Mouse (Mus musculus): ENCODE results near the gene Nup188.
A peak's percentile ranks its signal among the peaks of the same experiment; 100 is the strongest.

The Nup188 gene

DNA sequence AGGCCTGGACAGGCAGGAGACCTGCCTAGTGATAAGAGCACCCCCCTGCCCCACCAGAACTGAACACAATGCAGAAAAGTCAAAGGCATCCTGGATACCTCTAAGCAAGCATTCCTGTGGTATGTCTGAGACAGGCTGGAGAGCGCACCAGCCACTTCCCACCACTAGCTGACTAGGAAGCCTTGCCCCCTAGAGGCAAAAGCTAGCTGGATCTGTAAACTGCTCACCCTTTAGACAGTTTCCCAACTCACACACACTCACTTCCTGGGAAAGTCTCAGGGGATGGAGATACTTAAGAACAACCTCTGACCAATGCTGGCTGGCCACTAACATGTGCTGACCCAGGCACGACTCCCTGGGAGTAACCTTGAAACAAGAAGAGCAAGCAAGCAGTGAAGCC is 65.0 kb downstream of the Nup188 start:
- DNase-seq (ENCODE audit: low spot score): no peak

DNA sequence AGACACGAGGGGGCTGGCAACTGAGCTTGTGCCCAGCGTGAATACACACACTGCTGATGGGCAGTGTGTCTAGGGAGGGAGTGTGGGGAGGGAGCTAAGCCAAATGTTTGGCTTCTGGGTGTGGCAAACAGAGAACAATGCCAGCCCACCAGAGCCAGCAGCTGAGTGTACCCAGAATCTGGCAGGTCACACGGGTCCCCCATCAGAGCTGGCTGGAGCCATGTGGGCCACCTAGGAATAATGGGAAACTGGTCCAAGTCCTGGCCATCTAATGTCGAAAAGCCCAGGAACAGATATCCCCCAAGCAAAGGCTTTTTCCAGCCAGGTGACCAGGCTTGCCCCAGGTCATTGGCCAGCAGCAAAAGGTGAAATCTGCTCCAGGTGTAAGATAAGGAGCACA is 69.7 kb downstream of the Nup188 start:
- DNase-seq (ENCODE audit: low spot score): no peak

GRCm38 (mm10) chr2:30356266-30356665 is 70.1 kb downstream of the Nup188 start:
- DNase-seq (ENCODE audit: low spot score): no peak

GRCm38 (mm10) chr2:30356906-30357305 is 70.7 kb downstream of the Nup188 start:
- no peak for DNase-seq (ENCODE audit: low spot score)

- no peak for DNase-seq (ENCODE audit: low spot score)
Measured at GRCm38 (mm10) chr2:30357552-30358510, 71.6 kb downstream of the Nup188 start.

GRCm38 (mm10) chr2:30358533-30359531 is 72.6 kb downstream of the Nup188 start, which contains the start of gene Sh3glb2:
Gene Sh3glb2, minus strand, starts transcription at chr2:30359337.
- DNase-seq (ENCODE audit: low spot score): peak; percentile 82

- no peak for DNase-seq (ENCODE audit: low spot score)
Measured at GRCm38 (mm10) chr2:30360626-30361025, 74.4 kb downstream of the Nup188 start.

DNA sequence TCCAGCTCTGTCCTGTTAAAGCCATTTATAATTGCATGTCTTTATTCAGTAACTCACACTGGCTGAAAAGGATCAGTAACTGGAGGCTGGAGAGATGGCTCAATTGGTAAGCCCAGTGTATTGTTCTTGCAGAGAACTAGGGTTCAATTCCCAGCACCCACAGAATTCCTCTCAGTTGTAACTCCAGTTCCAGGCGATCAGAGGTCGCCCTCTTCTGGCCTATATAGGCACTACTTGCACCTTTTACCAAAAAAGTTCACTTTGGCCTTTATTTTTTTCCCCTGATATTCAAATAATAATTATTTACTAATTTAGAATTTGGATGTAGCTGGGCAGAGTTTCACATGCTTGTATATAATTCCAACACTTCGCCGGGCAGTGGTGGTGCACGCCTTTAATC is 76.7 kb downstream of the Nup188 start:
- DNase-seq (ENCODE audit: low spot score): no peak

- peak; percentile 95 for DNase-seq (ENCODE audit: low spot score)
Measured at GRCm38 (mm10) chr2:30363773-30364650, 77.8 kb downstream of the Nup188 start, which contains the start of gene Miga2. Gene Miga2, plus strand, starts transcription at chr2:30364233.

DNA sequence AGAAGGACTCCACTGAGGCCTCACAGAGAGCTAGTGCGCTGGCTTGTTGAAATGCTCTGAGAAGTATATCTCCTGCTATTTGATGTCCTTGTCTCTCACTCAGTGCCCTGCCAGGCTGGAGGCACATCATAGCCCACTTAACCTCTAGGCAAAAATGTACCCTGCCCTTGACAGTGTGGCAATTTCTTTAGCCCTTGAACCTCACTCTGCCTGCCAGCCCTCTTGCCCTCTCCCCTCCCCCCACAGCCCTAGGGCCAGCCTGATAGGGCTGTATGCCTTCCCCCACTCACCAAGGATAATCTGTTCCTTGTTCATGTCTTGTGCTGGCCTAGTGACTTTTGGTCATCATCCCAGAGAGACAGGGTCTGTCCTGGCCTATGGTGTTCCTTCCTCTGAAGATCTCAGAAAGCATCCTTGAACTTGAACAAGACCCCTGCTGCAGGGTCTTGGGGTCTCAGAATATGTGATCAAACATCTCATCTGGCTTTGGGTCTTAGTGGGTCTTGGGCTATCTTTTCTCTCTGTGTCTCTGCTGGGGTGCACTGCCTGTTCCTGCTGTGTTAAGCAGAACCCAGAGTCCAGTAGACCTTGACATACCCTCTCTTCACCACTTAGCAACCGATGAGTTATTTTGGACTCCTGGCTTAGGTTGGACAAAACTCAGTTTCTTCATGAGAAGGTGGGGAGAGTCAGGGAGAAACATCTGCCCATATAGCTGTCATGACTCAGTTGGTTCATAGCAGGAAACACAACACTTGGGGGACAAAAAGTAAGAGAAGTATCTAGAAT is 79.3 kb downstream of the Nup188 start:
- no peak for DNase-seq (ENCODE audit: low spot score)

GRCm38 (mm10) chr2:30366203-30366602 is 80.0 kb downstream of the Nup188 start:
- no peak for DNase-seq (ENCODE audit: low spot score)

DNA sequence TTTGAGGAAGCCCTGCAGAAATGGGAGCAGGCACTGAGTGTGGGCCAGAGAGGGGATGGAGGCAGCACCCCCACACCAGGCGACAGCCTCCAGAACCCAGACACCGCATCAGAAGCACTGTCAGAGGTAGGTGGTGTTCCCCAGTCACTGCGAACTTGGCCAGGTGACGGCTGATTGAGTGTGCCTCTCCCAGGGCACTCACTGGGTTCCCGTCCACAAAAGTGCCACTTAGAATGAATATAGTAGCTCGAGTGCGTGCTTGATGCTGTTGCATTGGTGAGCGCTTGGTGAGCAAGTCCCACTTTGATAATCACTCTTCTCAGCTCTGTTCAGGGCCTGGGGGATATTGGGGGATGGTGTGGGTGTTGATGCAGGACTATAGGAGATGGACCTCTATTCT is 85.3 kb downstream of the Nup188 start:
- no peak for DNase-seq (ENCODE audit: low spot score)

- no peak for DNase-seq (ENCODE audit: low spot score)
Measured at GRCm38 (mm10) chr2:30372726-30373125, 86.5 kb downstream of the Nup188 start.

DNA sequence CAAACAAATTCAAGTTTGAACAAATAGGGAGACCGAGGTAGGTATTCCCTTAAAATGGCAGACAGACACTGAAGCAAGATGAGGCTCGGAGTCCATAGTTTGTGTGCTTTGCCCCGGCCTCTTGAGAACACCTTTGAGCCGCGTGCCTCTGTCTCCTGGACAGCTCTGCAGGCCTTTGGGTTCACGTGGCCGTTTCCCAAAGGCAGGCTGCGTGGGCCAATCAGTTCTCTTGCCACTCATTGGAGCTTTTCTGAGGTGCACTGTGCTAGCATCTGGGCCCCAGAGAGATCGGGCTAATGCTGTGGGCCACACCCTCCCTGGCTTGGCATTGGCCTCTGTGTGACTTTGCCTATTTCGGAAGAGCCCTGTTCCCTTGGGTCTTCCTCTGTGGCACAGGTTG is 89.7 kb downstream of the Nup188 start:
- DNase-seq (ENCODE audit: low spot score): no peak

DNA sequence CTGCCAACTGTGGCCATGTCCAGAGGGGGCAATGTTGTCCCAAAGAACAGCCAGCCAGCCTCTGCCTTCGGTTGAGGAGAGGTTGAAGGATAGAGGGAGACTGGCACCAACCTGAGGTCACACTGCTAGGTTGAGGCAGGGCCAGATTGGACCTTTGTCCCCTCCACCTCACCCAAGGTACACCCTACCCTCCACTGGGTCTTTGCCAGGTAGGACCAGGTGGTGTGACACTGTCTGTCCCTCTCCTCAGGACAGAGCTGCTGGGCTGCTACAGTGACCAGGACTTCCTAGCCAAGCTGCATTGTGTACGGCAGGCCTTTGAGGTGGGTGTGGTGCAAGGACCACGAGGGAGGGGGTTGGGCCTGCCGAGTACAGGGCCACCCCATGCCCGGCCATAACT is 91.5 kb downstream of the Nup188 start:
- DNase-seq (ENCODE audit: low spot score): no peak

GRCm38 (mm10) chr2:30379307-30379706 is 93.1 kb downstream of the Nup188 start:
- no peak for DNase-seq (ENCODE audit: low spot score)

DNA sequence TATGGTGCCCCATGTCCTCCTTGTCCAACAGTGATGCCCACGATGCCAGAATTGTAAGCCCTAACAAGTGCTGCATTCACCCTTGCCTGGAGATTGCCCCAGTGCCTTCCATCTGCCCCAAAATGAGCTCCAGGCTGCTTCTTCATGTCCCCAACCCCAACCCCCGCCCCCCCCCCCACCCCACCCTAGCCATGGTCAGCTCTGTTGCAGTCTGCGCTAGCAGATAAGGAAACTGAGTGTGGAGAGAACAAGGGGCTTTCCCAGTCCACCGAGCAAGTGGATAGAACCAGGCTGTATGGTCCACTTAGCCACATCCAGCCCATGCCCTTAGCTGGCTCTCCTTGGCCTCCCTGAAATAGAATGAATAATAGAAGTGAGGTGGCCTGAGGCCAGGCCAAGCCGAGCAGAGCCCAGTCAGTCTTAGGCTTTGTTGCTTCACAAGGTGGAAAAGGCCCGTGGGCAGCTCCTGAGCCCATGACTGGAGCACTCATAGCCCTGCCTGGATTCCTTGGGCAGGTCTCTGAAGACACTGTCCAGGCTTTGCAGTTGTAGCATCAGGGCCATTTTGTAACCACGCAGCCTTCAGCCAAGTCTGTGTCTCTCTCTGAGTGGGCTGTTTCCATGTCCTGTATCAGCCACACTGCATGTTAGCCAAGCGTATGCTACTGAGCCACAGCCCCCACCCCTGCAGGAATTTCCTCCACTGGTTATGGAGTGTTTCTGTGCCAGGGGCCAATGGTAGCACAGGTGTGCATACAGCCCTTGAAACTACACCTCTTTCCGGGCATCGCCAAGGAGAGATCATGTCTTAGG is 94.6 kb downstream of the Nup188 start:
- no peak for DNase-seq (ENCODE audit: low spot score)

- no peak for DNase-seq (ENCODE audit: low spot score)
Measured at GRCm38 (mm10) chr2:30381377-30381725, 95.2 kb downstream of the Nup188 start.

DNA sequence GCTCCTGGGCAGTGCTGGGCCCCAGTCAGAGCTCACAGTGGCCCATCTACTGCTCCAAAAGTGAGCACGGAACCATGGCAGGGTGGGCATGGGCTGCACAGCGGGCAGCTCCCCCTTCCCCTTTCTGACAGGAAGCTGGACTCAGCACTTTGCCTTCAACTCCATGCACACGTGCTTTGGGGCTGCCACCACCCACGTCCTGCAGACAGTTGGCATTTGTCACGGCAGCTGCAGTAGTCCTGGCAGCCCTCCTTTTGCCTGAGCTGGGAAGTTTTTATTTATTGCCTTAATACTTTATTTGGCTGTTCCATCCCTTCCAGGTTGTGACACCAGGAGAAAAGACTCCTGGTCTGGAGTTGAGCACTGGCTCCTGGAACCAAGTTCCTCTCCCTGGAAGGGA is 98.6 kb downstream of the Nup188 start:
- no peak for DNase-seq (ENCODE audit: low spot score)

GRCm38 (mm10) chr2:30385591-30385990 is 99.4 kb downstream of the Nup188 start:
- DNase-seq (ENCODE audit: low spot score): no peak

Data from T-cell, adult 2 months (primary cell).